Mouse (Mus musculus) 3134 (cell line): ENCODE measurements around the gene Runx3.

Experiments
- DNase-seq: peaks from one replicate; pipeline ENCODE4 v3.0.0-alpha.2; 2011; ENCODE audit warnings: low spot score; ENCODE audit not compliant: insufficient read length; ENCODE audit errors: extremely low read depth

Gene Runx3

DNA sequence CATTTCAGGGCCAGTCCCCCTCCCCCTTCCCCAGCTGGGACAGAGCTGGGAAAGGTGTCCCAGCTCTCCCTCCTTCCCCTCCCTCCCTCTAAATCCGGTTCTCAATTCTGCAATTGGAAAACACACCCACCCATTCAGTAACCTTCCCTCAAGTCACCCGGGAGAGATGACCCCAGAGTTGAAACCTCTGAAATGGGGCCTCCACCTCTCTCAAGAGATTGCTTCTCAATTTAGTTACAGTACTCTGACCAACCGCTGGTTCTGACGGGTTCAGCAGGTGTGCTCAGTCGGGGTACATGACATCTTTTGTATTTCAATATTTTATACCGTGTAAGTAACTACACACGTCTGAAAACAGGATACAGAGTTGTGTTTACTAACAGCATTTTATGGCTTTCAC is 28.2 kb downstream of the Runx3 start:
- no peak for DNase-seq

- peak; percentile 59 for DNase-seq
These were observed 29.8 kb downstream of the Runx3 start for GRCm38 (mm10) chr4:135150031-135150801.

- no peak for DNase-seq
These were observed 30.9 kb downstream of the Runx3 start for GRCm38 (mm10) chr4:135151111-135151987.

- peak; percentile 63 for DNase-seq
These were observed 31.6 kb downstream of the Runx3 start for GRCm38 (mm10) chr4:135151988-135152594.

GRCm38 (mm10) chr4:135152834-135153259 is 32.4 kb downstream of the Runx3 start:
- no peak for DNase-seq

DNA sequence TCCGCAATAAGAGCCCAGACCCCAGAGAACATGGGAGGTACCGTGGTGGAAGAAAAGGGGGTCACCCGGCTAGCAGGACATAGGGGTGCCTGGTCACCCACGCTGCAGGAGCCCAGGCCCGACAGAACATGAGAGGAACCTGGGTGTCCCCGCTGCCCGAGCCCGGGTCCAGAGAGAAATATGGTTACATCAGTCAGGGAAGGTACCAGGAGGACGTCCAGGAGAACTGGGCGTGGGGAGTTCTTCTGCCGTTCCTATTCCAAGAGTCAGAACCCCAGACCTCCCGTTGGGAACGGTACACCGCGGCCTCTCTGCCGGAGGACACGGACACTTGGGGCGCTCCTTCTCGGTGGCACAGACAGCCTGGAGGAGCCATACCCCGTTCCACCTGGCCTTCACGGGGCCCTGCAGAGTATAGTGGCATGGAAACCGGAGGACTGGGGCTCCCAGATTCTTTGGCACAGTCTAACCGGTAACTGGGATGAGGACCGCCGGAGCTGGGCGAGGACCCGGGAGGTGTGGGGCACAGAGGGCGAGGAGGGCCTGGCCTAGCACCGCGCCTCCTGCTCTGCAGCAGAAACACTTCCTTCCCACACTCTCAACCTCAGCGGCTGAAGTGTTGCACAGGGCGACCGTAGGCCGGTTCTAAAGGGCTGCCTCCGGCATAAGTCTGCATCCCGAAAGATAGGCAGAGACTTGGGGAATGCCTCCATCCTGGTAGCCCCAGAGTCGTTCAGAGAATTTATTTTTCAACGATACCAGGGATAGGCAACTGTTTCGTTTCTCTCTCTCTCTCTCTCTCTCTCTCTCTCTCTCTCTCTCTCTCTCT is 33.0 kb downstream of the Runx3 start:
- DNase-seq, result peak; percentile 76

DNA sequence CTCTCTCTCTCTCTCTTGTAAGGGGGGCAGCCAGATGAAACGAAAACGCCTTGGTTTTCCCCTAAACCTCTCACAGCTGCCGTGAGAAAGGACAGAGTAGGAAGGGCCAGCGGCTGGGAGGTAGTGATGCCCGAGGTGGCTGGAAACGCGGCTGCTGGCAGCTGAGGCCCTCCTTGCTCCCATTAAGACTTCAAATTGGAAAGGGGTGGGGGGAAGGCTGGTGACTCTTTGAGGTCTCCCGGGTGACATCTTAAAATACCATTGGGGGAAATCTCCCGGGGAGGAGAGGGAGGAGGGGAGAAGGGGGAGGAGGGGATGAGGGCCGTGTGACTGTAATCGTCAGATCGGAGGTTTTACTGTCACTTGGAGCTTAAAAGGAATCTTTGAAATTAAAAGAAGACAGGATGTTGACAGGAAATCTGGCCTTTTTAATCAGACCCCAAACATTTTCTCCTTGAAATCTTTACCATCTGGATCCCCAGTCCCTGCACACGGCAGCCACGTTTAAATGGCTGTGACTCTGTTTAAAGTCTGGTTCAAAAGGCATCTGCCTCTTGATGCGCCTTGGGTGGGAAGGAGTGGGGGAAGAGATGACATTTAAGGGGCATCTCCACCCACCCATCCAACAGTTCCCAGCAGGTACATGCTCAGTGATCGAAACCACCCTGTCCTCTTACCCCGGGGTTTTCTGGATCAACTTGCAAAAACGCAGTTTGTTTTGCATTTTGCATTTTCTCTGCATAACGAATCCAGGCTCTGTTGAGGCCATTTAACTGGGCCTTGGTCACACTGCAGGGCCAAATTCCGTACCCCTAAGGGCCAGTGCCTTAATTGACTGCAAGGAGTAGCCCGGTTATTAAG is 33.9 kb downstream of the Runx3 start:
- peak; percentile 61 for DNase-seq

DNA sequence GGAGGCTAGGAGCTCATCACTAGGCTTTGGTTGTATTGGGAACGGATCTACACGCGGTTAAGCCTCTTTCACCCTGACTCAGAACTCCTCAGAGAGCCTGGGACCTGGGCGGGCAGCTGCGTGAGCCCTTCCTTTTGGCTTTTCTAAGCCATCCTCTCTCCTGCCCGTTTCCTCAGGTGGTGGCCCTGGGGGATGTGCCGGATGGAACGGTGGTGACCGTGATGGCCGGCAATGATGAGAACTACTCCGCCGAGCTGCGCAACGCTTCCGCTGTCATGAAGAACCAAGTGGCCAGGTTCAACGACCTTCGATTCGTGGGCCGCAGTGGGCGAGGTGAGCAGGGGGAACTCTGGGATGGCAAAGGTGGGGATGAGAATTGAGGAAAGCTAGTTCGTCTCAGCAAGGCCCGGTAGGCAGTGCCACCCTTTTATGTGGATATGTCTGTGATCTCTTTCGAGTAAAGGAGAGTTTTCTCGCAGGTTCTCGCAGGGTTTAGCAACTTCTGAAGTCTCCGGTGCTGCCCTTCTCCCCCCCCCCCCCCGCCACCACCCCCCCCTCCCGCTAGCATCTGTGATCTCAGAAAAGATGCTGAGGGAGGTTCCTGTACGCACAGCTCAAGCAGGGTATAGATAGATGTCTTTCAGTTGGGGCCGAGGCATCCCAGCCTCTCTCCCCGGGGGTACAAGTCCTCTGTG is 34.8 kb downstream of the Runx3 start:
- no peak for DNase-seq

DNA sequence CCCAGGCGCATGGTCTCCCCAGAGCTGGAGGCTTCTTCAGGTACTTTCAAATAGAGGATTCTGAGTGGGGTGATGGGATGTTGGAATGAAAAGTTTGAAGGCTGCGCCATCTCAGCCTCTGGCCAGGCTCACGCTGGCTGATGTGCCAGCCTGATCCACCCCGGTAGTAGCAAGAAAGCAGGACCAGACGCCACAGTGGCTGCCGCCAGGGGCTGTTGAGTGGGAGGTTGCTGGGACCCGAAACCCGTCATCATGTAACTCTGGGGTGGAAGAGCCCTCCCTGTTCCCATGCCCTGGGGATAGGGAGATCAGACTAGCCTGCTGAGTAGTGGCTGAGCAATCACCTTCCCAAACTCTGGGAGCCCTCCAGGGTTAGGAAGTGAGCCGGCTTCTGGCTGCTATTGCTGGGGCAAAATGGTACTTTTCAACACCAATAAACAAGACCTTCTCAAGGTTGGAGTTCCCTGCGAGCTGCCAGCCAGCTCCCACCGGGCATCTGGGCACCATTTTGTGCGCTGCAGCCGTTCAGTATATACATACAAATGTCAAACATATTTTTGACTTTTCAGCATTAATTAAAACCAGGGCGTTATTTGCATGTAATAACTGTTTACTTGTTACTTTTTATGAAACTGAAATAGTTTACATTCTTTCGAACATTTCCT is 35.5 kb downstream of the Runx3 start:
- no peak for DNase-seq

DNA sequence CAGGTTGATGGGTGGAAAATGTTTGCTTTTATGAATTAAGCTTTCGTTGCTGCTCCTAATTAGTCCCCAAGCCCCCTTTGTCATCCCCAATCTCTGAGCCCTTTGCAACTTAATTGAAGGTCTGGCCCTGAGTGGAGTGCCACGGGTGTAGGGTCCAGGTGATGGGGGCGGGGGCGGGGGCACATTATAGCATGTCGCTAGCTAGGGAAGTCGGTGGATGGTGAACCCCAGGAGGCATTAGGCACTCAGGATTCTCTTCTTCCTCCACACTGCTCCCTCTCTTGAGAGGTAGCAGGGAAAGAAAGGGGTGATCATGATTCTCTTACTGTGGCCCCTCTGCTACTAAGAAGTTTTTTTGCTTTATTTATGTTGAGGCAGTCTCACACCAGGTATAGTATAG is 36.1 kb downstream of the Runx3 start:
- DNase-seq, result no peak

GRCm38 (mm10) chr4:135157329-135157728 is 36.9 kb downstream of the Runx3 start:
- no peak for DNase-seq

DNA sequence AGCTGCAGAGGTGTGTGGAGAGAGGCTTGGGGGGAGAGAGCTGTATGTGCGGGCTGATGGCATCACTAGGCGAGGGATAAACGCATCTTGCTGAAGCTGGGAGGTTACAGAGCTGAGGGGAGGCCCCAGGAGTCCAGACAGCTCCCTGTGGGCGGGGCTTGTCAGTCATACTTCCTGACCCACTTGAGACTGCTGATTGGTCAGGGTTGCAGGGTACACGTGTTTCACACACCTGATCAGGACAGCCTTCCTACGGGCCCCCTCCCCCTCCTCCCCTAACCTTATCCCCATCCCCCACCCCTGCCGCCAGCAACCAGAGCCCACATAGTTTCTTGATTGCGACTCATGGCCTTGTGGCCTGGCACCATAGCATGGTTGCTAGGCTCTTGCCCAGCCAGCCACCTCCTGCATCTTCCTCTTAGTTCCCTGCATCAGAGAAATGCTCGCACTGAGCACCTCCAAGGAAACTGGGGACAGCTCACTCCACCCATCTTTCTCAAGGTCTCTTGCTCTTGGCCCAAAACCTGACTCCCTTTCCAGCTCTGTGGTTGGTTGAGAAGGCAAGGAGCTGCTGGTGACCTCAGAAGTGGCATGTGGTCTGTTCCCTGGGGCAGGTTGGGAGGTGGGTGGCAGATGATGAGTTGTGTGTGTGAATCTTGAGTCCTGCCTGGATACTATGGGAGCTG is 38.4 kb downstream of the Runx3 start:
- peak; percentile 71 for DNase-seq

DNA sequence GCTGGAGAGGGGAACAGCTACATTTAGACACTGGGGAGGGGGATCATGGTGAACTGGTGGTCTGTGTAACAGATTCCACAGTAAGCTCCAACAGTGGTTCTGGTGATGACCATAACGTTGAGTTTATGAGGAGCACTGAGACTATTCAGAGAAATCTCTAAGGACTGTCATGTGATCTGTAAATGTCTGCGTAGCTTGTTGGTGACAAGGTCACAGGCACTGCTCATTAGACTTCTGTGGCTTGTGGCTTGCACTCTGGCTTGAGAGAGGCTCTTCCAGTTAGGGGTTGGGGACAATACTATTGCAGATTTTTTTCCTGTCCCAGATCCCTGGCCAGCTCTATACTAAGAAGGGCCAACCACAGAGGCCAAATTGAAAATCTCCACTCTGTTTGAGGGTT is 39.2 kb downstream of the Runx3 start:
- no peak for DNase-seq

DNA sequence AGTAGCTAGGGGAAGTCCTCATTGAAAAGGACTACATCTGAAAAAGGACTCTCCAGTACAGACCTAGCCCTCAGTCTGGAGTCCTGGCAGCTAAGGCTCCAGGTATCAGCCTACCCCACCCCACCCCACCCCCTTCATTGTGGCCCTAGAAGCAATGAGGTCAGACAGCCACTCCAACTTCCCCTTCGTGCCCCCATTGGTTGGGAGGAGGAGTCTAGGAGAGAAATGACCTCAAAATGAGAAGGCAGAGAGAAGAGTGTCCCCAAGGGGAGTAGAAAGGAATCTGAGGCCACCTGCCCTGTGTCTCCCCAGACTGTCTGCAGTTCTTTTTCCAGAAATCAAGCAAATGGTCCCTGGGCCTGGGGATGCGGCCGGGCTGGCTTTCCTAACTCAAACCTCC is 39.7 kb downstream of the Runx3 start:
- no peak for DNase-seq

- DNase-seq, result no peak
These were observed 41.0 kb downstream of the Runx3 start for GRCm38 (mm10) chr4:135161441-135161840.

DNA sequence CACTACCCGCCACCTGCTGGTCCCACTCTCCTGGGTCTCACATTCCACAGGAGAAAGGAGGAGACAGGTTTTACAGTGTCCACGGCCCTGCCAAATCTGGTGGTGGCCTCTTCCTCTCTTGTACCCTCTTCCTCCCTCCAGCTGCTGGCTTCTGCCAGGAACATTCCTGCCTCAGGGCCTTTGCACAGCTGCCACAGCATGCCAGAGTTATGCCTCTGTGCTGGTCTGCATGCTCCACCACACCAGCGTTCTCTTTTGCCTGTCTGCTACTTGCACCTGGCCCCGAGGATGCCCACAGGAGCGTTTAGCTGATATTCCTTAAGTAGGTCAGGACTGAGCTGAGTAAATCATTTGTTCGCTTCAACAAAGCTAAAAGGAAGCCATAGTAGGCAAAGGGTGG is 45.3 kb downstream of the Runx3 start:
- no peak for DNase-seq

- no peak for DNase-seq
These were observed 46.2 kb downstream of the Runx3 start for GRCm38 (mm10) chr4:135166413-135167225.
